ENCODE assay signal across 34 mouse cellular contexts in genomic region chr15:9713707-9714106, GRCm38 (mm10). TPM values are rescaled to one million over a fixed set of nuclear protein-coding genes. Genes with fewer than 3 reads are reported as not detected.
"Had no signal": no experiment of that assay in that cellular context is flagged by ENCODE, and none has a peak within 500 bp of the region (broad histone marks: within the 10 kb centered on the region; RNA-seq: fewer than 3 reads in every experiment).

No protein-coding gene starts in this region.

- H3K9ac ChIP-seq: heart, embryonic 12.5 days; heart, embryonic 13.5 days; heart, embryonic 15.5 days; hindbrain, embryonic 12.5 days; hindbrain, embryonic 13.5 days; hindbrain, embryonic 14.5 days; hindbrain, embryonic 15.5 days; intestine, embryonic 15.5 days; kidney, embryonic 15.5 days had no signal

- H3K36me3 ChIP-seq: heart, embryonic 12.5 days; heart, embryonic 13.5 days; heart, embryonic 15.5 days; hindbrain, embryonic 10.5 days; hindbrain, embryonic 12.5 days; hindbrain, embryonic 13.5 days; hindbrain, embryonic 15.5 days; intestine, embryonic 15.5 days; kidney, embryonic 15.5 days had no signal

- H3K4me2 ChIP-seq: heart, embryonic 11.5 days; heart, embryonic 12.5 days; heart, embryonic 15.5 days; hindbrain, embryonic 12.5 days; hindbrain, embryonic 13.5 days; hindbrain, embryonic 14.5 days; hindbrain, embryonic 15.5 days; intestine, embryonic 15.5 days; kidney, embryonic 15.5 days had no signal

- H3K4me1 ChIP-seq: heart, embryonic 13.5 days; heart, embryonic 15.5 days; hindbrain, embryonic 10.5 days; hindbrain, embryonic 12.5 days; hindbrain, embryonic 13.5 days; hindbrain, embryonic 15.5 days; intestine, embryonic 15.5 days; kidney, embryonic 15.5 days had no signal

- DNase-seq: heart, postnatal 10 days; heart, postnatal 14 days; heart, postnatal 36 days; heart, postnatal 4 days; kidney, adult 11 months; kidney, adult 18-20 months; kidney, adult 2 months; kidney, adult 9 months; kidney, postnatal 10 days; kidney, postnatal 14 days; kidney, postnatal 25 days; kidney, postnatal 36 days; kidney, postnatal 4 days; layer of hippocampus, adult 9-11 months; layer of hippocampus, postnatal 36 days had no signal

- H3K4me3 ChIP-seq: heart, embryonic 12.5 days; heart, embryonic 13.5 days; heart, embryonic 15.5 days; hindbrain, embryonic 10.5 days; hindbrain, embryonic 12.5 days; hindbrain, embryonic 13.5 days; hindbrain, embryonic 15.5 days; intestine, embryonic 15.5 days; kidney, embryonic 15.5 days; layer of hippocampus, adult 2 months; left cerebral cortex, adult 2 months had no signal

- H3K27me3 ChIP-seq: heart, embryonic 12.5 days; heart, embryonic 13.5 days; heart, embryonic 15.5 days; hindbrain, embryonic 12.5 days; hindbrain, embryonic 13.5 days; hindbrain, embryonic 15.5 days; intestine, embryonic 15.5 days; kidney, embryonic 15.5 days had no signal

- H3K9me3 ChIP-seq: heart, embryonic 12.5 days; heart, embryonic 13.5 days; heart, embryonic 15.5 days; hindbrain, embryonic 10.5 days; hindbrain, embryonic 12.5 days; hindbrain, embryonic 13.5 days; hindbrain, embryonic 15.5 days; intestine, embryonic 15.5 days; kidney, embryonic 15.5 days had no signal

- H3K27ac ChIP-seq: heart, embryonic 13.5 days; heart, embryonic 15.5 days; hindbrain, embryonic 10.5 days; hindbrain, embryonic 12.5 days; hindbrain, embryonic 13.5 days; hindbrain, embryonic 14.5 days; hindbrain, embryonic 15.5 days; hindbrain, postnatal 0 days; intestine, embryonic 15.5 days; kidney, embryonic 15.5 days; kidney, postnatal 0 days; layer of hippocampus, adult 2 months; left cerebral cortex, adult 2 months had no signal

- ATAC-seq: hindbrain, embryonic 16.5 days; hindbrain, postnatal 0 days; intestine, embryonic 15.5 days; intestine, embryonic 16.5 days; intestine, postnatal 0 days had no signal

RNA-seq across cellular contexts. Expression of gene Spef2, which starts 35.0 kb away (rescaled TPM):
- polyA plus RNA-seq: large intestine, adult 2 months had no signal
